Mouse (Mus musculus) layer of hippocampus, postnatal 25 days (tissue): ENCODE measurements around the gene Tamm41. TPM values are rescaled to one million over a fixed set of nuclear protein-coding genes. Genes with fewer than 3 reads are reported as not detected.
A peak's percentile ranks its signal among the peaks of the same experiment; 100 is the strongest.

Experiments used
- DNase-seq, 2 experiments: peaks; one replicate each; pipeline ENCODE4 v3.0.0; 2022; ENCODE audit warnings: mixed read lengths in 2 of 2, low spot score in 1 of 2; ENCODE audit errors: extremely low spot score in 1 of 2
- total RNA-seq, 2 experiments: library from RNA; stranded (reverse); gene quantifications; 2 replicates each; pipeline ENCODE4 v1.2.3; 2021

The Tamm41 gene
- total RNA-seq, 2 experiments from 2014 or later = 17.3 to 19.2 TPM

DNA sequence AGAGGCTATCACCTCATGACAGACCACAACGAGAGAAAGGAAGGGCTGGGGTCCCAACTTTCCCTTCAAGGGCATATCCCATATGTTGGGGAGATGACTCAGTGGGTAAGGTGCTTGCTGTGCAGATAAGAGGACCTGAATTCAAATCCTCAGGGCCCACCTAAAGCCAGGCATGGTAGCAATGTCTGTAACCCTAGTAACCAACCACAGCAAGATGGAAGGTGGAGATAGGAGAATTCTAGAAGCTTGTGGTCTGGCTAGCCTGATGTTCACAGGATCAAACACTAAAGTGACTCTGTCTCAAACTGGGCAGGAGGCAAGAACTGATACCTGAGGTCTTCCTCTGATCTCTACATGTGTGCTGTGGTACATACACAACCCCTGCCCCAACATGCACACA is 58.0 kb downstream of the Tamm41 start:
- no peak for DNase-seq

DNA sequence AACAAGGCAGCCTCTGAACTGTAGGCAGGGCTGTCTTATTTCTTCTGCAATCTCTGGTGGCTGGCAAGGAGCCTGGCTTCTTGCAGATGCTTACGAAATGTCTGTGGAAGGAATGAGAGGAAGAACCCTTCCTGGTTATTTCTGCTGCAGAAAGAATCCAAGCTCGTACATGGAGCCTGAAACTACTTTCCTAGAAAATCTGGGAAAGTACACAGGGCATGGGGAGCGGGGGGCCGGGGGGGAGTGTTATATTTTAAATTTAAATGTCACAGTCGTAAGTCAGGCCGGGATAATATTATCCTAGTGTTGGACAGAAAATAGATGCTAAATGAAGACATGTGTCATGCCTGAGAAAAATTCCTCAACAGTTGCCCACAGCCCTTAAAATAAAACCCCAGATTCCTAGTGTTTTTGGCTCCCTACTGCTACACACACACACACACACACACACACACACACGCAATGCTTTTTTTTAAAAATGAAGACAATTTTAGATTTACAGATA is 60.7 kb downstream of the Tamm41 start:
- DNase-seq = peak in 1 of 2 experiments; percentile 47

DNA sequence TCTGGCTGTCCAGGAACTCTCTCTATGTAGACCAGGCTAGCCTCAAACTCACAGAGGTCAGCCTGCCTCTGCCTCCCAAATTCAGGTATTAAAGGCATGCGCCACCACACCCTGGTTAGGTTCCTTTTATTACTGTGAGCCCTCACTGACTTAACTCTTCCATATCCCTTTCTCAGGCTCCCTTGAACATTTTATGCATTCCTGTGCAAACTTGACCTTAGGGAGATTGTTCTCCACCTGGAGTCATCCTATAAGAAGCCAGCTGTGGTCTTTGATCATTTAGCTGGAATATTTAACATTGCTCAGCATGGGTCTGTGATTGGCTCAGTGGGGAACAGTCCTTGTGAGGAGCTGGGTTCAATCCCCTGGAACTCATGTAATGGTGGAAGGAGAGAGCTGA is 63.3 kb downstream of the Tamm41 start:
- no peak for DNase-seq

DNA sequence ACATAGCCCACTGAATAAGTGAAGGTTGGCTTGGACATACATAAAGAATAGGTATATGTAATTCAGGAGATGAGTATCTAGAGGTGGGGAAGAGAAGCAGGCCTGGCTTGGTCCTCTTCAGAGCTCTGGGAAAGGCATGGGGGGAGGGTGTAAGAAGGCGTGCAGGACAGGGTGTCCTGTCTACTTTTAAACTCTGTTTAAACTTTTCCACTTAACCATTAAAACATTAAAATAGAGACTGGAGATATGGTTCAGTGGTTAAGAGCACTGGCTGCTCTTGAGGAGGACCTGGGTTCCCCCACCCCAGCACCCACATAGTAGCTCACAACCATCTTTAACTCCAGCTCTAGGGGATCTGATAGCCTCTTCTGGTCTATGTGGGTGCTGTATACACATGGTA is 64.7 kb downstream of the Tamm41 start:
- no peak for DNase-seq

DNA sequence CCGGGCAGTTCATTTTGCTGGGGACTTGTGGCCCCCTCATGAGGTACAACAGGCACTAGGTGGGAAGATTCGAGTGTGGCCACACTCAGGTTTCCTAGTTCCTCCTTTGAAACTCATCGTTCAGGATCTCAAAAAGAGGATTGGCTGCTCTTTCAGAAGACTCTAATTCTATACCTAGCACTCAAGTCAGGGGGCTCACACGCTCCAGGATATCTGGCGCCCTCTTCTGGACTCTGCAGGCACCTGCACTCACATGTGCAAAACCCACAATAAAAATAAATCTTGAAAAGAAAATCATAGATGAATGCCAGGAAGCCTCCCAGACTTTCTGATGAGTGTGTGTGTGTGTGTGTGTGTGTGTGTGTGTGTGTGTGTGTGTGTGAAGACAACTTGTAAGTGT is 66.8 kb downstream of the Tamm41 start:
- no peak for DNase-seq

DNA sequence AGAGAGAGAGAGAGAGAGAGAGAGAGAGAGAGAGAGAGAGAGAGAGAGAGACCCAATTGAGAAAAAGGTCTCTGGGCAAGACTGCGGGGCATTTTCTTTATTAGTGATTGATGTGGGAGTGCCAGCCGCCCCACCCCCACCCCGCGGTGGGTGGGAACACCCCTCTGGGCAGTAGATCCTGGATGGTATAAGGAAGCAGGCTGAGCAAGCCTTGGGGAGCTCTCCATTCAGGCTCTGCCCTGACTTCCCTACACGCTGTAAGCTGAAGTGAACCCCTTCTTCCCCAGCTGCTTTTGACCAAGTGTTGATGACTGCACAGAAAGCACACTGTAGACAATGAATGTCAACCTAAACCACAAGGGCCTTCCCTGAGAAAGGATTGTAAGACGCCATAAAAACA is 67.3 kb downstream of the Tamm41 start:
- no peak for DNase-seq

DNA sequence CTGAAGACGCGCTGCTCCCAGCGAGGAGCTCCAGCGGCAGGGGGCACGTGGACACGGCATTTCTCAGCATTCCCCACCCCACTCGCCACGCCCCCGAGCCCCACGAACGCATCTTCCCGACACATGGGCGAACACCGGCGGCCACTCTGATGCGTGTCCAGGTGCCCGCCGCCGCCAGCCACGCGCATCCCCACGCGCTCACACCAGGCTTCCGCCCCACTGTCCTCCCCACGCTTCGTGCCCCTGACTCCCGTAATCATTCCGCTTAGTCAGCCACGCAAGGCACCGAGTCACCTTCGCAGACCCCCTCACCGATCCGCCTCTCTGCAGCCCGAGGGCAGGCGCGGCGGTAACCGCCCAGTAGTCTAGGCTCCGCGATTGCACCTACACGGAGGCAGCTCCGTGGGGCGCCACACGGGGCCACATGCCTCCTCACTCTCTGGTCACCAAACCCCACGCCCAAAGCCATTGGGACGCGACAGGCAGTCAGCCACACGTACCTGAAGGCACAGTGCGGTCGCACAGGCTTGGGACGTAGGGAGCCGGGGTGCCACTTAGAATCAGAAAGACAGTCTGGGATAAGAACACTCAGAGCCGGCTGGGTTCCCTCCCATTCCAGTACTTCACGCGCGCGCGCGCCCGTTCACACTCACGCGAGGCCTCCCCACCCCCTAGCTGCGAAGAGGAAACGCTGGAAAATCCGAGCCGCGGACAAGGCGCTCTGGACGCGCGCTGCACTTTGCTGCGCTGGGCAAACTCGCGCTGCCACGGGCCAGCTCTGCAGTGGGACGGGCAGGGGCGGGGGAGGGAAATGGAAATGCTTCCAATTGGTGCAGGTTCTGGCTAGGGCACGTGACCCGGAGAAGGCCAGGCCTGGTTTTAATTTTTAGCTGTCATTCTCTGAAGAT is 68.2 kb downstream of the Tamm41 start, which contains the start of gene Vgll4:
Gene Vgll4, minus strand, starts transcription at position 782 of the 908 bp plus-strand sequence.
- peak; percentile 52 to 56 for DNase-seq

DNA sequence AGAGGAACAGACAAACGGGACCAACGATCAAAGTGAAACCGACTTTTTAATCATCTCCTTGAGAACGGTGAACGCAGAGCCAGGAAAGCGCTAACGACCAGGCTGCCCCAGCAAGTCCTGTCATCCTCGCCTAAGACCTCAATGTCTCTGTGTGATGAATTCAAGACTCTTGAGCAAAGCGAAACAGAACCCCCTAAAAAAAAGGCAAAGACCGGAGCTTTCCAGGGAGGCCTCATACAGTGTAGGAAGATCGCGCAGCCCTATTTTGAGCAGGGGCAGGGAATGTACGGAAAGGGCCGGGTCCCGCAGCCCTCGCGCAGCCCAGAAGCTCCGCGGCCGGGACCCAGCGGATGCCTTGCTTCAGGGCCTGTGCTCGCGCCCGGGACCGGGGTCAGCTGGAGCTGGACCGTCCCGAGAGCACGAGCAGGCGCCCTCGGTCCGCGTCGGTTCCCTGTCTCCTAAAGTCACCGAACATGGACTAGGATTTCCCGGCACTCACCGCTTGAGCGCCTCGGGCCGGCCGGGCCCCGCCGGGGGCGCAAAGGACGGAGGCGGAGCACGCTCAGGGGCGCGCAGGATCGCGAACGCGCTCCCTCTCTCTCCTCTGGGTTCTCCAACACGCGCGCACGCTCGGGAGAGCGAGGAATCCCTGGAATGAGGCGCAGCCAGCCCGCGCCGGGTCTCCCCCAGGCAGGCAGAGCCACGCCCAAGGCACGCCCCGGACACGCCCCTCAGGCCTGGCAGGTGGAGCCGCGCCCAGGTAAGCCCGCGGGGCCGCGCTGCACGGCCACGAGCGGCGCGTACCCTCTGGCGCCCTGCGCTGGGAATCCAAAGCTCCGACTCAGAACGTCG is 69.1 kb downstream of the Tamm41 start:
- DNase-seq = peak; percentile 71 to 80

DNA sequence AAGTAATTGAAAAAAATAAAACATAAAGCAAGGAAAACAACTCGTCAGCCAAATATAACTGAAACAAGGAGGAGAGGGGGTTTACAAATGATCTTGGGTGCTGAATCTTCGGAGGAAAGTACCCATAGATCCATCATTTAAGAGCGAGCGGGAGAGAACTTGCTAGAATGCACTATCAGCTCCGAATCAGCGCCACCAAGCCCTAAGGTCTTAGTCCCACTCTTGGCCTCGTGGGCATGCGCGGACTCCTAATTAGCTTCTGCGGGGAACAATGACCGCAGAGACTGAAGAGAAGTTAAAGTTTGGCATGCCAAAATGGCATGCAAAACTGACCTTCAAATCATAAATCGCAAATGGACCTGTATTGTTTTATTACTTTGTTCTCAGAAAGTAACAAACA is 70.1 kb downstream of the Tamm41 start:
- no peak for DNase-seq

DNA sequence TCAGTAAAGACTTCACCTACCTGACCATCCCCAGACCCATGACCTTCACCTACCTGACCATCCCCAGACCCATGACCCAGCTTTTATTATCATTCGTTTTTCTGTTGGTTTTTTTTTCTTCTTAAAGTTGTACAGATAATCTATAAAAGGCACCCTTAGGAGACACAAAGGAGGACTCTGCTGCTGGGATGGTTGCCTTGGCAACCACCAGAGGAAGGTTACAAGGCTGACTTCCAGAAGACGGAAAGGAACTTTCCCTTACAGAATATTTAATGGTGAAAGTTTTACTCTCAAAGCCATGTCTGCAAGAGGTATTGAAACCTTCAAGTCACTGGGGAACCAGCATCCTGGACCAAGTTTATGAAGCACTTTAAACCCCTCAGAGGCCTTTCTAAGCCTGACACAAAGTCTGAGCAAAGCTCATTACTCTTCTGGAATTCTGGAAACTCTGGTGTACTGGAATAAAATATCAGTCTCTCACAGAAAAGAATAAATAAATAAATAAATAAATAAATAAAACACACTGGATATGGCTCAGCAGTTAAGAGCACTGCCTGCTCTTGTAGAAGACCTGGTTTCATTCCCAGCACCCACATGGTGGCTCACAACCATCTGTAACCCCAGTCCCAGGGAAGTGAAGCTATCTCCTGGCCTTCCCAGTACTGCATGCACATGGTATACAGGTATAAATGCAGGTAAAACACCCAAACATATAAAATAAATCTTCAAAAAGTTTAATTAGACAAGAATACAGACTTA is 71.1 kb downstream of the Tamm41 start:
- no peak for DNase-seq

DNA sequence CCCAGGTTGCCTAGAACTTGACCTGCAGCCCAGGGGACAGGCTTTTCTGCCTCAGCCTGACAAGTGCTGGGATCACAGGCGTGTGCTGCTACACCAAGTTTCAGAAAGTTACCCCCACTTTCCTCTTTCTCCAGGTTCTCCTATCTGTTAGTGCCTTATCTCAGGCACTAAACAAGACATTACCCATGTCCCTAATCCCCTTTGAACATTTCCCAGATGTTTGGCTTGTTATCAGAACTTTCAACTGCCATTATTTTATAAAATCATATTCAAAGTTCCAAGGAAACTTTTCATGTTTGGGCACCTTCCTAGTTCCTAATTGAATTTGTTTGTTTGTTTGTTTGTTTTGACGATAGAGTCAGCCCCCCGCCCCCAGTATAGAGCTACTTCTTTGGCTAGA is 71.9 kb downstream of the Tamm41 start:
- DNase-seq = no peak

DNA sequence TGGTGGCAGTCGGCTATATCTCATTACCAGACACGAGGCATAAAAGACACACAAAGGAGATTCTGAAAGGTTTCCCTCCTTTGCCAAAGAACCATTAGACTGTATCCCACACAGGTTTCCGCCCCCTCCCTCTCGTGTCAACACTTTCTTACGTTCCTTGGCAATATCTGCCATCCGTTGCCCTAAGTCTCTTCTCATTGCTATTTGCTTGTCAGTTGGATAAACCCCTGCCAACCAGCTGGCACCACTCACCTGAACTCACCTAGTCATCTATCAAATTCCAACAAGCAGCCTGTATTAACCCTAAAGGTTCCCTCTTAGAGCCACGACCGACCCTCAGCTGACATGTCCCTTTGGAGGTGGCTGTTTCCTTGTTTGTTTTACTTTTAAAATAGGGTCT is 72.3 kb downstream of the Tamm41 start:
- no peak for DNase-seq

DNA sequence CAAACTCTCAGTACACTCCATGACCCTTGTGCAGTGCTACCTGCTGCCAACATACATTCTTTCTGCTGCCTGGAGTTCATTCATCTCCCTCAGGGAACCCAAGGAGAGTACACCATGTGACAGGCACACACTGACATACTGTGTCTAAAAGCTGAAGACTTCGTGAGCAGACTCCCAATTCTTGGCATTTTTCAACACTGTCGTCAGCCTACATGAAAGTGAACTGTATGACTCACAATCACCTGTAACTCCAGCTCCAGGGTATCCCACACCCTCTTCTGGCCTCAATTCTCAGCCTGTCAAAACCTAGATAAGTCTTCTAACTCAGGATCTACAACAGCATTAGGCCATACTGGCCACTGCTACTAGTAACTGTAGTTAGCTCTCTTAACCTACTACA is 73.4 kb downstream of the Tamm41 start:
- no peak for DNase-seq

DNA sequence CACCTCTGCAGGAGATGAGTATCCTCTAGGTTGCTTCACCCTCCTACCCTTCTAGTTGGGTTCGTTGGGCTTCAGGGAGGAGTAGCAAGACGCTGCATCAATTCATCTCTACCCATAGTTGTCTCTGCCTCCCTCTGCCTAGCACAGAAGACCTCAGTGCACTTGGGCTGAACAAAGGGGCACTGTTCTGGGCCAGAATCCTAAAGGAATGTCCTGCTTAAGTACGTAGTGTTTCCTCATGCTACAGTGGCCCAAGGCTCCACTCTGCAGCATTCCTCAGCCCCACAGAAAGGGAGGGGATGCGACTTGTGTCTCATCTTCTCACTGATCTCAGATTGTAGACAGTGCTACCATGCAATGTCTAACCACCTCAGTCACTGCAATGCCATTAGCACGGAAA is 74.0 kb downstream of the Tamm41 start:
- no peak for DNase-seq

DNA sequence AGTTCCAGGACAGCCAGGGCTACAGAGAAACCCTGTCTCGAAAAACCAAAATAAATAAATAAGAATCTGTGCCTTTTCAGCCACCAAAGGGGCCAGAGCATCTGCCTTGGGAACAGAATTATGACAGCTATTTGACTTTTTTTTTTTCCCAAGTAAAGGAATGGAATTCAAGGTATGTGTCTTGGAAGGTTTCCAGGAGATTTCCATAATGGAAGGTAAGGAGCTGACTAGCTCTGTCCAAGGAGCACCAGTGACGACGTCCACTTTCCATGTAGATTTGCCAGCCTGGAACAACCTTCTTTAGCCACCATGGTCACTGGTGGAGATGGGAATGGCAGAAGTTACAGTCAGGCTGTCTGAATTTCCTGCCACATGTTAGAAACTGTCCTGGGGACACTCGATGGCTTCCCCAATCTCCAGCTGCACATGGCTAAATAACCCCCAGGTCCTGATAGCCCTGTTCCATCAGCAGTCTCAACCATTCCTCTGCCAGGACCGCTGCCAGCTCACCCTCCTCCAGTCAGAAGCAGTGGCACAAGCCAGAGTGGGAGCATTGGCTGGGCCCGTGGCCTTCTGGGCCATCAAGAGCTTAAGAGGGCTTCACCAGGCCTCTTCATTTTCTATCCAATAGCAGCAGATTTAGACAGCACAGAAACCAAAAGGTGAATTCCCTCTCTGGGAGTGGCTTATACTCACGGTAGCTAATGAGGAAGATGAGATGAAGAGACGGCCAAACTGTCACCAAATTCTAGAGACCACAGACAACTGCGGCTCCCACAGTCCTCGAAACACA is 76.2 kb downstream of the Tamm41 start:
- DNase-seq = no peak

DNA sequence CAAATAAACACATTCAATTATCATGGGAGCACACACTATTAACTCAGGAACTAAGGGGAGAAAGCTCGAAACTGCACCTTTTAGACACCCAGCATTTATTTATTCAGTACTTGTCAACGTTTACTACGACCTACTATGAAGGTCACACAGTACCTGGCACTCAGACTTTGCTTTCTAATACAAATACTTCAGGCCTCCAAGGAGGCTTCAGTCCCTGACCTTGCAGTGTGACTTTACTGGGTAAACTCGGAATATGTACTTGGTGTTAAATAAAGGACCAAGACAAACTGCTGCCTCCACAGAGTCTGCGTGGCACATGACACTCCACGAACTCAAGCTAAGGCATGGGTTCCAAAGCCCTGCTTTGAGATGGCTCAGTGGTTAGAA is 78.7 kb downstream of the Tamm41 start:
- no peak for DNase-seq

DNA sequence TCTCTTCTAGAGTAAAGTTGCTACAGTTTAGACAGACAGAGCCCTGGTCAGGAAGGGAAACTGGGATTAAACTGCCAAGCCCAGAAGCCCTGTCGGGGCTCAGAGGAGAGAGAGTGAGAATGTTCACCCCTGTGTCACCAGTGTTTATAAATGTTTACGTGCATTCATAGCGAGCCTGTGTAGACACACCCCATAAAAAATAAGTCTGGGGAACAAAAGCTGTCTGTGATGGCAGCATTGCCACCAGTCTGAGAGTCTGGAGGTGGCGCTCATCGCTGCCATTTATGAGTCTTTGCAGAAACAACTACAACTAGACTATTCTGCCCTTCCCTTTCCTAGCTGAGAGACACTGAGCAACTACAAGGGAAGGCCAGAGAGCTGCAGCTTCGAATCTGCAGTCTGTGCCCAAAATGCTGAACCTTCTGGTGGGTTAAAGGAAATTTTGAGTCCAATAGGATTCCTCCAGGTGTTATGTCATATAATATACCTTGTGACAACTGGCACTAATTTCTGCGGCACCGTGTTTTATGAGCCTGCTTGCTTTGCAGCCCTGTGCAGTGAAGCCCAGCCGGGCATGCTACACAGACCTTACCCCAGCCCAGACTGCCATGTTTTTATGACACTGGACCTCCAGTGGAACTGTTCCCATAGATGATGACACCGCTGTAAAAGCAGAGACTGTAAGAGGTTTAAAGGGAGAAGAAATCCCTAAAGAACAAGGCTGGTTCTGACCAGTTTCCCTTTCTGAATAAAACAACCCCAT is 79.2 kb downstream of the Tamm41 start:
- DNase-seq = no peak

DNA sequence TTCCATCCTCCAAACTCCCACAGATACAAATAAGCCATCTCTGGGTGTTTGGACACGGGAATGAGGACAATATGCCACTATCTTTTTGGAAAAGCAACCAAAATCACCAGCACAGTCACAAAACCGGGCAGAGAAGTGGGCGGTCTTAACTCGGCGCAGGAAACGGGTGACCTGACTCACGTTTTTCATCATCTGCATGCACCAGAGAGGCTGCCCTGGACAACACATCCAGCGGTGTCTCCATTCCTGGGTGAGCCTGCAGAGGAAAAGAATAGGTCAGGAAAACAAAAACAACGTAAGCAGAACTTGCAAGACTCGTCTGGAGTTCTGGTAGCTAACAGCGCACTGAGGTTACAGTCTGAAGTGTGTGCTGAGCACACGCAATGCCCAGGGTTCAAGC is 79.9 kb downstream of the Tamm41 start:
- DNase-seq = no peak

DNA sequence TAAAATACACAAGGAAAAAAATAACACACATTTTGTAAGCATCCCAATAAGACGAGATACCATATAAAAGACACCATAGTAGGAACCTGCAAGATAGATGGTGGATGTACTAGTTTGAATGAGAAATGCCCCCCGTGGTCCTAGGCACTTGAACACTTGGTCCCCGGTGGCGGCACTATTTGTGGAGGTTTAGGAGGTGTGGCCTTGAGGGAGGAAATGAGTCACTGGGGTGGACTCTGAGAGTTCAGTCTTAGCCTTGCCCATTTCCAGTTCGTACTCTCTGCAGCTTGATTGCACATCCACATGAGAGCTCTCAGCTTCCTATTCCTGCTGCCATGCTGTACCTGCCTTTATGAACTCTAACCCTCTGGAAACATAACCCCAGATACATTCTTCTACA is 83.2 kb downstream of the Tamm41 start:
- DNase-seq = no peak
